Comparison of ENCODE assay signal across 8 mouse cellular contexts in the genomic region with DNA sequence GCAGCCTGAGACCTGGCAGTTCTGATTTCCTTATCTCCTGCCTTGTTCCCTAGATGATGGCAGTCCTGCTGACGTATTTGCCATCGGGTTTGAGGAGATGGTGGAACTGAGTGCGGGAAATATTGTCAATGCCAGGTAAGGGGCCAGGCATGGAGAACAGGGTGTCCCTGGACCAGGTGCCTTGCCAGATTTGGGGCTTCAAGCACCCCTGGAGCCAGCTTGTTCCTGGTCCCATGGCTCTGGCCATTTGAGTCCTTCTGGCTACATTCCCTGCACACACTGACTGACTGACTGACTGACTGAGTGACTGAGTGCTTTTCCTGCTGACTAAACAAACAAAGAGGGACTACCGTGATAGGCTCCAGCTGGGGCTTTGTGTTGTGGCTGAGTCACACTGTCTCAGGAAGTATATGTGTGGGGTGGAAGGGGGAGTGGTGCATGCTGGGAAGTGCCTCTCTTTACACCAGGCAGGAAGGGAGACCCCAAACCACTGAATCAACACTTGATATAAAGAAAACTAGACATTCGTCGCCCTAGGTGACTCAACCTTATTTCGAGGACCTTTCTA.
DNase-seq lines count a peak whose midpoint lies in the region; ATAC-seq lines count a peak whose summit lies in the region.

No protein-coding gene starts in this region.

- no peaks in the 10 kb centered on the region for H3K27me3 ChIP-seq in intestine, embryonic 14.5 days (replicated peaks; ENCODE audit: control insufficient read depth, insufficient read depth, low read length)

- peaks cover 8% of the 10 kb centered on the region; the same call in 1 of the 2 replicates for H3K4me1 ChIP-seq in intestine, embryonic 14.5 days (replicated peaks; ENCODE audit: control insufficient read depth, insufficient read depth, low read length)

- H3K4me2 ChIP-seq in intestine, embryonic 14.5 days (ENCODE audit: low read length): no peak overlapping the region

- H3K36me3 ChIP-seq in intestine, embryonic 14.5 days (ENCODE audit: control insufficient read depth, insufficient read depth, low read length): peaks cover 10% of the 10 kb centered on the region

- intact Hi-C loops in left cerebral cortex, postnatal 4 days (cut with DNase I): loop anchor here (5.0 kb wide), 1 partner anchor 79 kb away; no protein-coding TSS in a partner anchor

- DNase-seq in CD8-positive naive resting alpha-beta T cell, adult 2 months (ENCODE audit: low read depth in 2 of 2, low spot score in 2 of 2): peak; percentile 26 to 50
- peak; percentile 41 for DNase-seq in c-Kit-positive CD71-negative TER-119-negative erythroid progenitor cells, embryonic 14.5 days (ENCODE audit: low read depth)
- no peak for DNase-seq in intestine, embryonic 14.5 days (ENCODE audit: low spot score)
- no peak for DNase-seq in layer of hippocampus, adult 8-10 months (ENCODE audit: low spot score in 2 of 2)
- DNase-seq in left cerebral cortex, postnatal 4 days: no peak
- no peak for DNase-seq in cerebellum, adult 8-10 months
- DNase-seq in neural tube, embryonic 10.5 days (ENCODE audit: extremely low spot score, low spot score): no peak

- peak; percentile 37; the same call in 1 of the 2 replicates for ATAC-seq in intestine, embryonic 14.5 days (replicated peaks; ENCODE audit: low FRiP score, low TSS enrichment, low read depth)
- ATAC-seq in megakaryocyte progenitor cell, adult 5-6 weeks (replicated peaks; ENCODE audit: poor library complexity): peak; percentile 71

- no peak overlapping the region for H3K27ac ChIP-seq in intestine, embryonic 14.5 days (ENCODE audit: low read depth)

- H3K4me3 ChIP-seq in intestine, embryonic 14.5 days (ENCODE audit: low read depth, low read length): no peak overlapping the region

- 61% methylated on average over 7 of the region's 7 CpGs for WGBS in intestine, embryonic 14.5 days

- no peak overlapping the region for H3K9ac ChIP-seq in intestine, embryonic 14.5 days (ENCODE audit: low read length)

- H3K9me3 ChIP-seq in intestine, embryonic 14.5 days (ENCODE audit: control insufficient read depth, low read length): no peaks in the 10 kb centered on the region

Comparison
In these comparisons a context has a peak if more than half of its experiments do, and no peak if none do; other contexts are left out.
1. DNase-seq: peak in CD8-positive naive resting alpha-beta T cell, adult 2 months (2 of 2) and c-Kit-positive CD71-negative TER-119-negative erythroid progenitor cells, embryonic 14.5 days (single experiment); none in intestine, embryonic 14.5 days (single experiment), layer of hippocampus, adult 8-10 months (0 of 2), left cerebral cortex, postnatal 4 days (single experiment), cerebellum, adult 8-10 months (single experiment) and neural tube, embryonic 10.5 days (single experiment).